Mouse (Mus musculus) spleen, adult 18-20 months (tissue): ENCODE results near the gene Hs3st3a1.

ENCODE experiments used
- DNase-seq, 2 experiments: peaks; one replicate each; pipeline ENCODE4 v3.0.0; 2022; ENCODE audit warnings: mixed read lengths in 2 of 2

Gene Hs3st3a1

GRCm38 (mm10) chr11:64489587-64490433, 54.7 kb downstream of the Hs3st3a1 start:
- no peak for DNase-seq

- DNase-seq = no peak
Measured at GRCm38 (mm10) chr11:64494448-64494847, 59.3 kb downstream of the Hs3st3a1 start.

- no peak for DNase-seq
Measured at GRCm38 (mm10) chr11:64495935-64496334, 60.8 kb downstream of the Hs3st3a1 start.

GRCm38 (mm10) chr11:64496677-64497076, 61.5 kb downstream of the Hs3st3a1 start:
- DNase-seq = no peak

- no peak for DNase-seq
Measured at GRCm38 (mm10) chr11:64500536-64501112, 65.5 kb downstream of the Hs3st3a1 start.

GRCm38 (mm10) chr11:64503040-64503439, 67.9 kb downstream of the Hs3st3a1 start:
- no peak for DNase-seq

GRCm38 (mm10) chr11:64505924-64506323, 70.8 kb downstream of the Hs3st3a1 start:
- no peak for DNase-seq

GRCm38 (mm10) chr11:64507024-64507423, 71.9 kb downstream of the Hs3st3a1 start:
- DNase-seq = no peak

GRCm38 (mm10) chr11:64509106-64509505, 74.0 kb downstream of the Hs3st3a1 start:
- no peak for DNase-seq

GRCm38 (mm10) chr11:64512301-64512700, 77.2 kb downstream of the Hs3st3a1 start:
- DNase-seq = no peak

- no peak for DNase-seq
Measured at GRCm38 (mm10) chr11:64513419-64513818, 78.3 kb downstream of the Hs3st3a1 start.

- no peak for DNase-seq
Measured at GRCm38 (mm10) chr11:64516712-64517589, 81.8 kb downstream of the Hs3st3a1 start.

GRCm38 (mm10) chr11:64518146-64518841, 83.2 kb downstream of the Hs3st3a1 start:
- no peak for DNase-seq

- DNase-seq = no peak
Measured at GRCm38 (mm10) chr11:64523993-64524570, 89.0 kb downstream of the Hs3st3a1 start.

GRCm38 (mm10) chr11:64537230-64537629, 102.1 kb downstream of the Hs3st3a1 start:
- no peak for DNase-seq

- DNase-seq = no peak
Measured at GRCm38 (mm10) chr11:64541866-64542265, 106.7 kb downstream of the Hs3st3a1 start.

- DNase-seq = no peak
Measured at GRCm38 (mm10) chr11:64542335-64542734, 107.2 kb downstream of the Hs3st3a1 start.

GRCm38 (mm10) chr11:64543181-64543641, 108.1 kb downstream of the Hs3st3a1 start:
- DNase-seq = no peak

- no peak for DNase-seq
Measured at GRCm38 (mm10) chr11:64544236-64544635, 109.1 kb downstream of the Hs3st3a1 start.

- DNase-seq = no peak
Measured at GRCm38 (mm10) chr11:64549380-64549779, 114.2 kb downstream of the Hs3st3a1 start.

GRCm38 (mm10) chr11:64549955-64550354, 114.8 kb downstream of the Hs3st3a1 start:
- DNase-seq = no peak

GRCm38 (mm10) chr11:64558282-64558681, 123.2 kb downstream of the Hs3st3a1 start:
- DNase-seq = no peak
